In genomic region chr5:37717384-37717963, GRCm38 (mm10) we compare ENCODE assay signal across 8 mouse cellular contexts. TPM values are rescaled to one million over a fixed set of nuclear protein-coding genes. Genes with fewer than 3 reads are reported as not detected.
A peak's percentile ranks its signal among the peaks of the same experiment; 100 is the strongest.
DNase-seq lines count a peak whose midpoint lies in the region; ATAC-seq and TF ChIP-seq lines count a peak whose summit lies in the region.

No protein-coding gene starts in this region.

- no peak for ATAC-seq in heart, embryonic 12.5 days (ENCODE audit: insufficient number of reproducible peaks, low FRiP score)
- no peak; the same call in 1 of the 2 replicates for ATAC-seq in kidney, postnatal 0 days (replicated peaks; ENCODE audit: low FRiP score, low read depth)
- no peak; the same call in 1 of the 2 replicates for ATAC-seq in liver, embryonic 11.5 days (replicated peaks; ENCODE audit: low FRiP score)
- peak; percentile 75 for ATAC-seq in neural tube, embryonic 13.5 days (ENCODE audit: low read depth)

- H3K27me3 ChIP-seq in cerebellum, adult 2 months (ENCODE audit: control insufficient read depth, insufficient read depth, low read length): peaks cover 1% of the 10 kb centered on the region; the same call in 1 of the 2 replicates
- peaks cover 44% of the 10 kb centered on the region for H3K27me3 ChIP-seq in heart, embryonic 12.5 days (replicated peaks)
- no peaks in the 10 kb centered on the region for H3K27me3 ChIP-seq in kidney, postnatal 0 days (ENCODE audit: insufficient read depth, low read length)
- peaks cover 29% of the 10 kb centered on the region for H3K27me3 ChIP-seq in liver, embryonic 11.5 days (replicated peaks; ENCODE audit: control insufficient read depth, insufficient read depth, low read length)
- H3K27me3 ChIP-seq in neural tube, embryonic 13.5 days: peaks cover 41% of the 10 kb centered on the region

- DNase-seq in cerebellum, adult 2 months: peak; percentile 13 to 26
- DNase-seq in cerebellum, adult 11 months: no peak
- peak; percentile 70 for DNase-seq in embryo, embryonic 10 days (ENCODE audit: low spot score)
- peak; percentile 61 for DNase-seq in kidney, postnatal 0 days (ENCODE audit: low spot score)
- DNase-seq in liver, embryonic 11.5 days (ENCODE audit: low spot score): peak; percentile 42
- DNase-seq in MN1 (ENCODE audit: low spot score): no peak

- peaks cover 4% of the 10 kb centered on the region; the same call in 1 of the 2 replicates for H3K9me3 ChIP-seq in heart, embryonic 12.5 days (replicated peaks)
- no peaks in the 10 kb centered on the region for H3K9me3 ChIP-seq in kidney, postnatal 0 days (replicated peaks; ENCODE audit: low read length)
- no peaks in the 10 kb centered on the region for H3K9me3 ChIP-seq in liver, embryonic 11.5 days (ENCODE audit: control insufficient read depth, low read length)
- no peaks in the 10 kb centered on the region; the same call in 1 of the 2 replicates for H3K9me3 ChIP-seq in neural tube, embryonic 13.5 days

- no peak for TF ChIP-seq POLR2A in cerebellum, adult 2 months (IDR thresholded peaks at IDR 0.05; ENCODE audit: borderline replicate concordance, insufficient read depth, low read length)

- peak; percentile 21; the same call in 1 of the 2 replicates for TF ChIP-seq CTCF in cerebellum, adult 2 months (IDR thresholded peaks at IDR 0.05; ENCODE audit: borderline replicate concordance, insufficient read depth, low read depth, low read length)
- TF ChIP-seq CTCF in kidney, postnatal 0 days (IDR thresholded peaks at IDR 0.05; ENCODE audit: low read depth): peak; percentile 79

- no peaks in the 10 kb centered on the region for H3K36me3 ChIP-seq in heart, embryonic 12.5 days
- H3K36me3 ChIP-seq in kidney, postnatal 0 days (ENCODE audit: insufficient read depth, low read length): no peaks in the 10 kb centered on the region
- H3K36me3 ChIP-seq in liver, embryonic 11.5 days (ENCODE audit: control insufficient read depth, insufficient read depth, low read length): no peaks in the 10 kb centered on the region
- no peaks in the 10 kb centered on the region for H3K36me3 ChIP-seq in neural tube, embryonic 13.5 days

- H3K27ac ChIP-seq in cerebellum, adult 2 months (ENCODE audit: insufficient read depth, low read length): no peak overlapping the region
- H3K27ac ChIP-seq in heart, embryonic 12.5 days (ENCODE audit: poor library complexity, severe bottlenecking): no peak overlapping the region
- no peak overlapping the region for H3K27ac ChIP-seq in kidney, postnatal 0 days
- H3K27ac ChIP-seq in liver, embryonic 11.5 days (ENCODE audit: low read depth, low read length): no peak overlapping the region
- peak overlapping the region; percentile 89 for H3K27ac ChIP-seq in neural tube, embryonic 13.5 days (replicated peaks)

- 4% methylated on average over 14 of the region's 14 CpGs for WGBS in cerebellum, adult 2 months
- 0% methylated on average over 14 of the region's 14 CpGs for WGBS in heart, embryonic 12.5 days
- 0% methylated on average over 14 of the region's 14 CpGs for WGBS in kidney, postnatal 0 days
- WGBS in liver, embryonic 11.5 days: 3% methylated on average over 14 of the region's 14 CpGs
- 0% methylated on average over 14 of the region's 14 CpGs for WGBS in neural tube, embryonic 13.5 days

- no peaks in the 10 kb centered on the region; the same call in 1 of the 2 replicates for H3K4me1 ChIP-seq in cerebellum, adult 2 months (ENCODE audit: control insufficient read depth, insufficient read depth, low read length)
- peaks cover 17% of the 10 kb centered on the region for H3K4me1 ChIP-seq in heart, embryonic 12.5 days (replicated peaks)
- no peaks in the 10 kb centered on the region for H3K4me1 ChIP-seq in kidney, postnatal 0 days (replicated peaks; ENCODE audit: insufficient read depth, low read length)
- no peaks in the 10 kb centered on the region for H3K4me1 ChIP-seq in liver, embryonic 11.5 days (replicated peaks; ENCODE audit: control insufficient read depth, insufficient read depth, low read length)
- peaks cover 44% of the 10 kb centered on the region for H3K4me1 ChIP-seq in neural tube, embryonic 13.5 days (replicated peaks)

- H3K4me2 ChIP-seq in heart, embryonic 12.5 days: peak overlapping the region; percentile 83
- peak overlapping the region; percentile 72 for H3K4me2 ChIP-seq in kidney, postnatal 0 days (ENCODE audit: low read length)
- peak overlapping the region; percentile 58 for H3K4me2 ChIP-seq in liver, embryonic 11.5 days
- H3K4me2 ChIP-seq in neural tube, embryonic 13.5 days: peak overlapping the region; percentile 77

- H3K4me3 ChIP-seq in cerebellum, adult 2 months (replicated peaks; ENCODE audit: insufficient read depth, low read depth, low read length): no peak overlapping the region
- peak overlapping the region; percentile 48 for H3K4me3 ChIP-seq in heart, embryonic 12.5 days
- H3K4me3 ChIP-seq in kidney, postnatal 0 days (replicated peaks; ENCODE audit: low read depth, low read length): peak overlapping the region; percentile 35
- H3K4me3 ChIP-seq in liver, embryonic 11.5 days (ENCODE audit: low read depth, low read length): peak overlapping the region; percentile 25
- H3K4me3 ChIP-seq in neural tube, embryonic 13.5 days: peak overlapping the region; percentile 64

- peak overlapping the region; percentile 21; the same call in 1 of the 2 replicates for H3K9ac ChIP-seq in heart, embryonic 12.5 days
- H3K9ac ChIP-seq in kidney, postnatal 0 days (ENCODE audit: low read depth, low read length): peak overlapping the region; percentile 42; the same call in 1 of the 2 replicates
- no peak overlapping the region for H3K9ac ChIP-seq in liver, embryonic 11.5 days (ENCODE audit: low read depth, low read length)
- peak overlapping the region; percentile 83 for H3K9ac ChIP-seq in neural tube, embryonic 13.5 days

RNA-seq across cellular contexts. Expression of gene Stk32b, which starts 0.5 kb away (rescaled TPM):
- polyA plus RNA-seq in cerebellum, adult 2 months (2012; rRNA removed): 1.6 and 1.8 TPM in 2 replicates
- 0.50 and 0.75 TPM in 2 replicates for polyA plus RNA-seq in heart, embryonic 12.5 days (2016; fragmentation: Nextera tagmentation; extraction: Ambion mirVana)
- polyA plus RNA-seq in kidney, postnatal 0 days (2015; fragmentation: Nextera tagmentation; extraction: Ambion mirVana): 5.5 and 6.1 TPM in 2 replicates
- polyA plus RNA-seq in liver, embryonic 11.5 days (2014; fragmentation: Nextera tagmentation; extraction: Ambion mirVana): 0.26 and 0.60 TPM in 2 replicates
- polyA plus RNA-seq in neural tube, embryonic 13.5 days (2015; fragmentation: Nextera tagmentation; extraction: Ambion mirVana): 25.8 and 28.2 TPM in 2 replicates

RNA-seq across cellular contexts. Expression of gene Cytl1, which starts 17.8 kb away (rescaled TPM):
- polyA plus RNA-seq in cerebellum, adult 2 months (2012; rRNA removed): 1.2 TPM in 2 replicates
- 2.8 and 3.8 TPM in 2 replicates for polyA plus RNA-seq in heart, embryonic 12.5 days (2016; fragmentation: Nextera tagmentation; extraction: Ambion mirVana)
- 2.5 and 2.9 TPM in 2 replicates for polyA plus RNA-seq in kidney, postnatal 0 days (2015; fragmentation: Nextera tagmentation; extraction: Ambion mirVana)
- 0.36 TPM in 1 of 2 replicates, not detected in the other for polyA plus RNA-seq in liver, embryonic 11.5 days (2014; fragmentation: Nextera tagmentation; extraction: Ambion mirVana)
- 6.1 and 6.6 TPM in 2 replicates for polyA plus RNA-seq in neural tube, embryonic 13.5 days (2015; fragmentation: Nextera tagmentation; extraction: Ambion mirVana)

Comparison
In these comparisons a context has a peak if more than half of its experiments do, and no peak if none do; other contexts are left out.
1. DNase-seq: peak in cerebellum, adult 2 months (2 of 2), embryo, embryonic 10 days (single experiment), kidney, postnatal 0 days (single experiment) and liver, embryonic 11.5 days (single experiment); none in cerebellum, adult 11 months (single experiment) and MN1 (single experiment).
2. Peak in every context shown above with its lines, with median percentiles within 50 percentile points of each other: H3K4me2 ChIP-seq.